In genomic region chr8:48458373-48458772, GRCm38 (mm10) we compare ENCODE assay signal across 8 mouse cellular contexts.
DNase-seq lines count a peak whose midpoint lies in the region; ATAC-seq lines count a peak whose summit lies in the region.

No protein-coding gene starts in this region.

- 26% methylated on average over 5 of the region's 5 CpGs for WGBS in lung, embryonic 15.5 days
- WGBS in hindbrain, embryonic 14.5 days: 10% methylated on average over 5 of the region's 5 CpGs
- 10% methylated on average over 5 of the region's 5 CpGs for WGBS in midbrain, embryonic 15.5 days

- H3K36me3 ChIP-seq in lung, embryonic 15.5 days: no peaks in the 10 kb centered on the region
- no peaks in the 10 kb centered on the region for H3K36me3 ChIP-seq in hindbrain, embryonic 14.5 days (replicated peaks; ENCODE audit: control insufficient read depth, insufficient read depth)
- no peaks in the 10 kb centered on the region for H3K36me3 ChIP-seq in midbrain, embryonic 15.5 days (replicated peaks)

- no peak overlapping the region for H3K4me2 ChIP-seq in lung, embryonic 15.5 days
- 0 out of 2 replicates have a peak overlapping the region, but pooled peaks have one; percentile 1 for H3K4me2 ChIP-seq in hindbrain, embryonic 14.5 days (replicated peaks)
- no peak overlapping the region for H3K4me2 ChIP-seq in midbrain, embryonic 15.5 days

- H3K4me1 ChIP-seq in lung, embryonic 15.5 days: no peaks in the 10 kb centered on the region
- H3K4me1 ChIP-seq in hindbrain, embryonic 14.5 days (replicated peaks; ENCODE audit: control insufficient read depth, insufficient read depth, low read length): peaks cover 35% of the 10 kb centered on the region
- H3K4me1 ChIP-seq in midbrain, embryonic 15.5 days: peaks cover 34% of the 10 kb centered on the region

- no peak overlapping the region for H3K9ac ChIP-seq in lung, embryonic 15.5 days
- 0 out of 2 replicates have a peak overlapping the region, but pooled peaks have one; percentile 7 for H3K9ac ChIP-seq in hindbrain, embryonic 14.5 days
- H3K9ac ChIP-seq in midbrain, embryonic 15.5 days: no peak overlapping the region

- no peak for DNase-seq in lung, postnatal 25 days (ENCODE audit: low spot score)
- DNase-seq in embryo, embryonic 10.5 days (ENCODE audit: low spot score): peak; percentile 75
- peak; percentile 91 for DNase-seq in hindbrain, embryonic 14.5 days (ENCODE audit: low spot score)
- no peak for DNase-seq in cerebellum, adult 8-10 months
- no peak for DNase-seq in spleen, adult 18-20 months

- H3K4me3 ChIP-seq in lung, embryonic 15.5 days: no peak overlapping the region
- no peak overlapping the region for H3K4me3 ChIP-seq in hindbrain, embryonic 14.5 days (replicated peaks; ENCODE audit: low read length)
- H3K4me3 ChIP-seq in midbrain, embryonic 15.5 days: no peak overlapping the region

- no peaks in the 10 kb centered on the region for H3K9me3 ChIP-seq in lung, embryonic 15.5 days
- no peaks in the 10 kb centered on the region for H3K9me3 ChIP-seq in hindbrain, embryonic 14.5 days (ENCODE audit: control insufficient read depth, low read length)
- H3K9me3 ChIP-seq in midbrain, embryonic 15.5 days: no peaks in the 10 kb centered on the region

- ATAC-seq in lung, embryonic 15.5 days (ENCODE audit: borderline replicate concordance, extremely low read depth, low FRiP score, low TSS enrichment): peak; percentile 52; the same call in 1 of the 2 replicates
- peak; percentile 89 for ATAC-seq in hindbrain, embryonic 14.5 days (ENCODE audit: low FRiP score)
- ATAC-seq in midbrain, embryonic 15.5 days (replicated peaks): peak; percentile 69
- ATAC-seq in megakaryocyte progenitor cell, adult 5-6 weeks (replicated peaks; ENCODE audit: poor library complexity): no peak

- H3K27me3 ChIP-seq in lung, embryonic 15.5 days: no peaks in the 10 kb centered on the region
- H3K27me3 ChIP-seq in hindbrain, embryonic 14.5 days (ENCODE audit: control insufficient read depth, insufficient read depth, low read length): no peaks in the 10 kb centered on the region
- H3K27me3 ChIP-seq in midbrain, embryonic 15.5 days (replicated peaks): no peaks in the 10 kb centered on the region

- H3K27ac ChIP-seq in lung, embryonic 15.5 days: no peak overlapping the region
- H3K27ac ChIP-seq in hindbrain, embryonic 14.5 days: peak overlapping the region; percentile 64
- peak overlapping the region; percentile 57 for H3K27ac ChIP-seq in midbrain, embryonic 15.5 days

Comparison
In these comparisons a context has a peak if more than half of its experiments do, and no peak if none do; other contexts are left out.
1. DNase-seq: peak in embryo, embryonic 10.5 days (single experiment) and hindbrain, embryonic 14.5 days (single experiment); none in lung, postnatal 25 days (single experiment), cerebellum, adult 8-10 months (single experiment) and spleen, adult 18-20 months (0 of 2).